Mouse (Mus musculus) hindbrain, embryonic 16.5 days (tissue): ENCODE data around the gene Frmd6. TPM values are rescaled to one million over a fixed set of nuclear protein-coding genes. Genes with fewer than 3 reads are reported as not detected.

ENCODE experiments used
- ATAC-seq: fragments of 200-750 bp; cut with Nextera tagmentation; 2 replicates; pipeline ENCODE4 v1.8.0; 2017; ENCODE audit warnings: moderate TSS enrichment, moderate library complexity
- H3K27ac ChIP-seq: fragments of 300-500 bp; sonication (generic); 2 replicates; pipeline ENCODE4 v1.5.1; 2014; ENCODE audit warnings: low read depth, mild to moderate bottlenecking, control low read depth, low read length, moderate library complexity
- H3K27me3 ChIP-seq: fragments of 300-500 bp; sonication (generic); replicated peaks from 2 replicates; pipeline ENCODE4 v1.6.1; 2014; ENCODE audit warnings: low read length; ENCODE audit not compliant: control insufficient read depth, insufficient read depth
- H3K36me3 ChIP-seq: fragments of 300-500 bp; sonication (generic); 2 replicates; pipeline ENCODE4 v1.6.1; 2014; ENCODE audit warnings: mild to moderate bottlenecking, low read length, moderate library complexity, mixed read lengths; ENCODE audit not compliant: control insufficient read depth, insufficient read depth
- H3K4me1 ChIP-seq: fragments of 300-500 bp; sonication (generic); 2 replicates; pipeline ENCODE4 v1.6.1; 2014; ENCODE audit warnings: low read depth, low read length; ENCODE audit not compliant: control insufficient read depth, insufficient read depth
- H3K4me2 ChIP-seq: fragments of 300-500 bp; sonication (generic); 2 replicates; pipeline ENCODE4 v1.6.1; 2014; ENCODE audit warnings: mild to moderate bottlenecking, low read length, control low read depth, moderate library complexity
- H3K4me3 ChIP-seq: fragments of 300-500 bp; sonication (generic); 2 replicates; pipeline ENCODE4 v1.5.1; 2014; ENCODE audit warnings: mild to moderate bottlenecking, low read length, control low read depth, moderate library complexity
- H3K9ac ChIP-seq: fragments of 300-500 bp; sonication (generic); 2 replicates; pipeline ENCODE4 v1.6.1; 2014; ENCODE audit warnings: low read depth, mild to moderate bottlenecking, control low read depth, low read length, moderate library complexity
- H3K9me3 ChIP-seq: fragments of 300-500 bp; sonication (generic); 2 replicates; pipeline ENCODE4 v1.6.1; 2014; ENCODE audit warnings: mild to moderate bottlenecking, low read length, moderate library complexity; ENCODE audit not compliant: control insufficient read depth
- WGBS: fragments of 180-500 bp; shearing (Covaris S2); extraction: QIAGEN DNeasy Blood & Tissue Kit; methylation state at CpG from one replicate; pipeline ENCODE4 v1.1.7; 2014; 5-methylcytosine and 5-hydroxymethylcytosine counted together
- polyA plus RNA-seq: library from polyadenylated mRNA; unstranded; fragments of >200 nt; fragmentation: Nextera tagmentation; extraction: Ambion mirVana; gene quantifications from 2 replicates; pipeline ENCODE4 v1.2.1, GENCODE M21; 2015

Gene Frmd6
- polyA plus RNA-seq, 1 experiment from 2014 or later = 6.9 TPM

GRCm38 (mm10) chr12:70803494-70803893, 21.8 kb upstream of the Frmd6 start:
- ATAC-seq = no peak
- Histone ChIP-seq H3K9ac (no peak overlapping the region), H3K27ac (no peak overlapping the region), H3K9me3 (no peaks in the 10 kb centered on the region), H3K36me3 (no peaks in the 10 kb centered on the region), H3K4me2 (no peak overlapping the region), H3K27me3 (no peaks in the 10 kb centered on the region), H3K4me3 (no peak overlapping the region), H3K4me1 (no peaks in the 10 kb centered on the region)
- whole genome bisulfite sequencing = 69% methylated on average over 4 of the region's 4 CpGs

DNA sequence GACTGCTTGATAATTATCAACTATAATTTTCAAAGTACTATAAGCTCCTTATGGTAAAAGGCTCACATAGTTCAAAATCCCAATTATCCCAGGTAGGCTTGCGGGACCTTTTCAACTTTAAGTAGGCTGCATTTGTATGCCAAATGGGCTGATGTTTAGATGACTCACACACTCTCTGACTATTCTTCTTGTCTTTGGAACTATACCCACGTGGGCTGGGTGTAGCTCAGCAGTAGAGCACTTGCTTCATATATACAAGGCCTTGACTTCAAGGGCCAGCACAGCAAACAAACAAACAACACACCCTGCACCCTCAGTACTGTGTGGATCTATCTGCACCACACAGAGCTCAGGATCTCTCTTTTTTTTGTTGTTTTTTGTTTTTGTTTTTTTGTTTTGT, 20.3 kb upstream of the Frmd6 start:
- Histone ChIP-seq H3K4me3 (no peak overlapping the region), H3K9ac (no peak overlapping the region), H3K4me2 (no peak overlapping the region), H3K27ac (no peak overlapping the region), H3K27me3 (no peaks in the 10 kb centered on the region), H3K9me3 (no peaks in the 10 kb centered on the region), H3K4me1 (no peaks in the 10 kb centered on the region), H3K36me3 (no peaks in the 10 kb centered on the region)
- ATAC-seq = no peak
- WGBS = 63% methylated on average over 2 of the region's 2 CpGs

DNA sequence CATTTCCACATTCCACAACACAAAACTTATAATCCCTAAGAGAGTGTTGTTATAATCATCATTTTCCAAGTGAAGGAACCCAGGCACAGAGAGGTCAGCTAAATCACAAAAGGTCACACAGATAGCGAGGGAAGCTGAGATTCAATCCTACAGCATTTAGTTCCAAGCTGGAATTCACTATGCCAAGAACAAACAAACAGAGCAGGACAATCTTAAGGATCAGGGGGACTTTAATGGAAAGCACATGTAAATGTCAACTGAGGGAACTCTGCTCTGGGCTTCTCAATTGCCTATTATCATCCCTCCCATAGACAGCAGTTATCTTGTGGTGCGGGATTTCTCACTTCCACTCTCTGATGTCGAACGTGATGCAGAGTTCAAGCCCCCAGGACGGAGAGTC, 17.8 kb upstream of the Frmd6 start:
- no peak overlapping the region for H3K4me3 ChIP-seq
- H3K9ac ChIP-seq = no peak overlapping the region
- H3K4me1 ChIP-seq = no peaks in the 10 kb centered on the region
- H3K4me2 ChIP-seq = no peak overlapping the region
- H3K9me3 ChIP-seq = no peaks in the 10 kb centered on the region
- no peaks in the 10 kb centered on the region for H3K36me3 ChIP-seq
- H3K27me3 ChIP-seq = no peaks in the 10 kb centered on the region
- no peak for ATAC-seq
- H3K27ac ChIP-seq = no peak overlapping the region
- 65% methylated on average over 5 of the region's 5 CpGs for WGBS

DNA sequence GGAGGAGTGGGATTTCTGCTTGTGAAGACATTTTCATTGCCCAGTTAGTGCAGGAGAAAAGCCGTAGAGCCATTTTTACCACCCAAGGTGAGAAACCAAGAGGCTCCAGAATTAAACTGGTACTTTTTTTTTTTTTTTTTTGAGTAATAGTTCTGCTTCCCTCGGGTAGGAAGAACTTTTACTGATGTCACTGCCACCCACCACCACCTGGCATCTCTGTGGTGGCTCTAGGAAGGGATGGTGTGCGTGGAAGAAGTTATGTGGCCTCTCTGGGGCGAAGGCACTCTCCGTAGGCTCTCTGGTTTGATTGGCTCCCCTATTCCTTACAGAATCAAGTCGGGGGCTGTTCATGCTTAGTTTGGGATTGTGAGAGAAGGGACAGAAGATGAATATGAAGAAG, 17.3 kb upstream of the Frmd6 start:
- H3K27ac ChIP-seq = no peak overlapping the region
- no peaks in the 10 kb centered on the region for H3K27me3 ChIP-seq
- WGBS = 86% methylated on average over 6 of the region's 6 CpGs
- no peak for ATAC-seq
- no peak overlapping the region for H3K4me2 ChIP-seq
- no peak overlapping the region for H3K4me3 ChIP-seq
- no peaks in the 10 kb centered on the region for H3K4me1 ChIP-seq
- no peaks in the 10 kb centered on the region for H3K9me3 ChIP-seq
- H3K36me3 ChIP-seq = no peaks in the 10 kb centered on the region
- no peak overlapping the region for H3K9ac ChIP-seq

GRCm38 (mm10) chr12:70809957-70810356, 15.4 kb upstream of the Frmd6 start:
- H3K4me1 ChIP-seq = no peaks in the 10 kb centered on the region
- 67% methylated on average over 2 of the region's 2 CpGs for WGBS
- H3K4me2 ChIP-seq = no peak overlapping the region
- H3K9ac ChIP-seq = no peak overlapping the region
- H3K27me3 ChIP-seq = no peaks in the 10 kb centered on the region
- no peak overlapping the region for H3K27ac ChIP-seq
- 0 out of 2 replicates have a peak, but pooled peaks have one; percentile 45 for ATAC-seq
- no peak overlapping the region for H3K4me3 ChIP-seq
- no peaks in the 10 kb centered on the region for H3K9me3 ChIP-seq
- H3K36me3 ChIP-seq = no peaks in the 10 kb centered on the region

DNA sequence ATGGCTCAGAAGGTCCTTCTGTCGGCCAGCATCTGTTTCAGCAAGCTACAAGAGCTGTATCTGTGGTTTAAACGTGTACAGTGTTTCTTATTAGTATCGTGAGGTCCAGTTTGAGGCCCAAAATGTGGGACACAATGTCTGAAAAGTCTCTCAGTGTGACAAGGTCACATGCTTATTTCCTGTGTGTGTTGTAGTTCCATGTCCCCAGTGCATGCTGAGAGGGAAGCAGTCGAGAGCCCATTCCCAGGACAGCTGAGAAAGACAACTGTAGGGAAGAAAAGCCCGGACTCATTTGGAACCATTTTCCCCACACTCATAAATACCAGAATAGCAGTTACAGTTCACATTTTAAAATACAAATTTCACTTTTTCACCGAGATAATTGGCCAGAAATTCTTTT, 13.5 kb upstream of the Frmd6 start:
- ATAC-seq = no peak
- no peaks in the 10 kb centered on the region for H3K9me3 ChIP-seq
- H3K4me1 ChIP-seq = no peaks in the 10 kb centered on the region
- no peaks in the 10 kb centered on the region for H3K27me3 ChIP-seq
- H3K9ac ChIP-seq = no peak overlapping the region
- no peak overlapping the region for H3K4me2 ChIP-seq
- WGBS = 74% methylated on average over 6 of the region's 6 CpGs
- H3K4me3 ChIP-seq = no peak overlapping the region
- H3K27ac ChIP-seq = no peak overlapping the region
- H3K36me3 ChIP-seq = no peaks in the 10 kb centered on the region

DNA sequence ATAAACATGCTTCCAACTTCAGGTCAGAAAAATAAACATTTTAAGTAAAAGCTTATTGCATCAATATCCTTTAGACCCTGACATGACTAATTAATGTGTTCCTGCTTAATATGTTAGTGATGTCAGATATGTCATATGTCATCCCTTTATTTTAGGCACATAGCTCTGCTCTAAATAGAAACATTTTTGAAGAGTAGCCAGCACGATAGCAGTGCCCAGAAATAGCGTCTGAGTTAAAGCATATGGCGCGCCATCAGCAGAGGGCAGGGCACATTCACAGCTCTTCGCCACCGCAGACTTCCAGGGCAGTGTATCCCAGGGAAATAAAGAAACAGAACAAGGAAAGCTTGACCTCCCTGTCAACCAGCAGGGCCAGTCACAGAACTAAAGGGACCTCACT, 13.1 kb upstream of the Frmd6 start:
- Histone ChIP-seq H3K4me3 (no peak overlapping the region), H3K36me3 (no peaks in the 10 kb centered on the region), H3K27me3 (no peaks in the 10 kb centered on the region), H3K9ac (no peak overlapping the region), H3K27ac (no peak overlapping the region), H3K4me2 (no peak overlapping the region), H3K4me1 (no peaks in the 10 kb centered on the region), H3K9me3 (no peaks in the 10 kb centered on the region)
- 69% methylated on average over 6 of the region's 6 CpGs for WGBS
- ATAC-seq = no peak

- H3K4me3 ChIP-seq = no peak overlapping the region
- no peaks in the 10 kb centered on the region for H3K36me3 ChIP-seq
- H3K27me3 ChIP-seq = no peaks in the 10 kb centered on the region
- 28% methylated on average over 3 of the region's 3 CpGs for WGBS
- no peak overlapping the region for H3K27ac ChIP-seq
- no peak for ATAC-seq
- no peaks in the 10 kb centered on the region for H3K4me1 ChIP-seq
- no peak overlapping the region for H3K9ac ChIP-seq
- no peak overlapping the region for H3K4me2 ChIP-seq
- no peaks in the 10 kb centered on the region for H3K9me3 ChIP-seq
These were observed 12.4 kb upstream of the Frmd6 start for GRCm38 (mm10) chr12:70812822-70813465.

DNA sequence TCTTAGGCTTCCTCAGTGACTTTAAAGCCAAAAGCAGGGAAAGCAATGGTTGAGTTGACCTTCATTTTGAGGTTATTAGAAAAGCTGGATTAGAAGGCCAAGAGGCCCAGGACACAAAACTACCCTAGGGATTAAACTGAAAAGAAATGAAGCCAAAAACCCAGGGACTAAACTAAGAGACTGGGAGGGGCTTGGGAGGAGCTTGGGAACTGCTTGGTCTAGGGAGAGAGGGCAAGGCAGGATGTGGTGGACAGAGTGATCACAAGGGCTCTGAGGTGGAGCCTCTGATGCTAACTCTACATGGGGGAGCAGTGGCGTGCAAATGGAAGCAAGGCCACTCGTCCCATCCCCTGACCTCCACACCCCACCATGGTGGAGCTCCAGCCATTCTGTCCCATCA, 8.6 kb upstream of the Frmd6 start:
- no peak for ATAC-seq
- Histone ChIP-seq H3K27me3 (no peaks in the 10 kb centered on the region), H3K27ac (no peak overlapping the region), H3K36me3 (no peaks in the 10 kb centered on the region), H3K4me2 (no peak overlapping the region), H3K9ac (no peak overlapping the region), H3K9me3 (no peaks in the 10 kb centered on the region), H3K4me3 (no peak overlapping the region), H3K4me1 (no peaks in the 10 kb centered on the region)
- 100% methylated on average over 2 of the region's 2 CpGs for WGBS

DNA sequence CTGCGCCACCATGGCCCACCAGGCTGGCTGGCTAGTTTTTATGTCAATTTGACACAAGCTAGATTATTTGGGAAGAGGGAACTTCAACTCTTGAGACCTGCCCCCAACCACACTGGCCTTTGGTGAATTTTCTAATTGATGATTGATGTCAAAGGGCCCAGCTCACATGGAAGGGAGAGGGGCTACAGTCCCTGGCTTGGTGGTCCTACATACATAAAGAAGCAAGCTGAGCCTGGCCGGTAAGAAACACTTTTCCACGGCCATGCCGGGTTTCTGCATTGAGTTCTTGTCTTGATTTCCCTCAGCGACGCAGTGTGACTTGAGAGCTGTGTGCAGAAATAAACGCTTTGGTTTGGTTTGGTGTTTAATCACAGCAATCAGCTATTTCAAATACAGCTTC, 1.3 kb upstream of the Frmd6 start:
- peaks cover 8% of the 10 kb centered on the region for H3K4me1 ChIP-seq
- peak overlapping the region; percentile 83; the same call in 1 of the 2 replicates for H3K4me3 ChIP-seq
- no peak overlapping the region; the same call in 1 of the 2 replicates for H3K9ac ChIP-seq
- H3K27me3 ChIP-seq = no peaks in the 10 kb centered on the region
- H3K4me2 ChIP-seq = peak overlapping the region; percentile 66
- 60% methylated on average over 7 of the region's 7 CpGs for WGBS
- no peak for ATAC-seq
- H3K9me3 ChIP-seq = no peaks in the 10 kb centered on the region
- H3K27ac ChIP-seq = no peak overlapping the region
- no peaks in the 10 kb centered on the region for H3K36me3 ChIP-seq
